8 mouse cellular contexts compared by ENCODE assay signal in the genomic region with DNA sequence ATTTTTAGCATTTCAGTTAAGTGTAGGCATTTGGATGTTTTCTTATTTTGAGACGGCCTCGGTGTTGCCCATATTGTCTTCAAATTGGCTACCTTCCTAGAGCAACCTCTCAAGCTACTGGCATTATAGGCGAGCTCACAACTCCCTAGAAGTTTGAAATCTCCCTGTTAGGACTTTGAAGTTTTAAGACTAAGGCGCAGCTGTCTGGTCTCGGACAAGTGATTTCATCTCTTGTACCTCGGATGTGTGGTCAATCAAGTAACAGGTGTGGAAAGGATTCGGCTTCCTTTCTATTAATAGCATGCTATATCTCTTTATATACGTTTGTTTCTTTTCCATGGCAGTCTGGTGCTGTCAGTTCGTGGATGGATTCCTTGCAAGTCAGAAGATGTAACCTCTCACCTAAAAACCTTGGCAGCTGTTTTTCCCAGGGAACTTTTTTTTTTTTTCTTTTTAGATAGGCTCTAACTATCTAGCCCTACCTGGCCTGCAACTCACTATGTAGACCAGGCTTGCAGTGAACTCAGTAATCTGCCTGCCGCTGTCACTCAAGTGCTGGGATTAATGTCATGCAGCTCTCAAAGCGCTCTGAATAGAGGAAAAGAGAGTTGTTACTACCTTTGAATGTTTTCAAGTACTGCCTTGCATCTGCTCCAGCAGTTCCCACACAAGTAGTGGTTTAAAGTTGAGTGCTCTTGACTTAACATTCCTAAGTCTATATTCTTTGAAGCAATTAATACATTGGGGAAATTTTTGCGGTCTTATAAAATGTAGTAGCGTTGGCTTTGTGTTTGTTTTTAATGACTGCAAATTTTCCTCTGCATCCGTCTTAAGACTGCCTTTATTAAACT. TPM values are rescaled to one million over a fixed set of nuclear protein-coding genes. Genes with fewer than 3 reads are reported as not detected.
DNase-seq lines count a peak whose midpoint lies in the region; ATAC-seq and TF ChIP-seq lines count a peak whose summit lies in the region.

No protein-coding gene starts in this region.

- TF ChIP-seq CTCF in intestine, postnatal 0 days (IDR thresholded peaks at IDR 0.05; ENCODE audit: low read depth), result no peak
- TF ChIP-seq CTCF in midbrain, postnatal 0 days (IDR thresholded peaks at IDR 0.05), result no peak

- no peaks in the 10 kb centered on the region for H3K9me3 ChIP-seq in kidney, embryonic 15.5 days (replicated peaks)
- no peaks in the 10 kb centered on the region for H3K9me3 ChIP-seq in embryonic facial prominence, embryonic 11.5 days (replicated peaks; ENCODE audit: control insufficient read depth, low read length)
- H3K9me3 ChIP-seq in intestine, postnatal 0 days (ENCODE audit: control insufficient read depth), result no peaks in the 10 kb centered on the region
- no peaks in the 10 kb centered on the region for H3K9me3 ChIP-seq in midbrain, postnatal 0 days (ENCODE audit: low read length)

- 57% methylated on average over 14 of the region's 14 CpGs for WGBS in kidney, embryonic 15.5 days
- WGBS in embryonic facial prominence, embryonic 11.5 days, result 64% methylated on average over 14 of the region's 14 CpGs
- 49% methylated on average over 14 of the region's 14 CpGs for WGBS in intestine, postnatal 0 days
- 60% methylated on average over 14 of the region's 14 CpGs for WGBS in midbrain, postnatal 0 days

- no peak for DNase-seq in kidney, adult 18-20 months
- no peak for DNase-seq in embryonic facial prominence, embryonic 11.5 days (ENCODE audit: low spot score)
- no peak for DNase-seq in midbrain, postnatal 0 days (ENCODE audit: low spot score)
- no peak for DNase-seq in layer of hippocampus, adult 11-12 months (ENCODE audit: low spot score)
- no peak for DNase-seq in cerebellum, adult 11-12 months

- H3K36me3 ChIP-seq in kidney, embryonic 15.5 days, result peaks cover 54% of the 10 kb centered on the region
- H3K36me3 ChIP-seq in embryonic facial prominence, embryonic 11.5 days (replicated peaks; ENCODE audit: control insufficient read depth, insufficient read depth, low read depth, low read length), result peaks cover 16% of the 10 kb centered on the region
- peaks cover 53% of the 10 kb centered on the region for H3K36me3 ChIP-seq in intestine, postnatal 0 days (ENCODE audit: control insufficient read depth, insufficient read depth)
- peaks cover 42% of the 10 kb centered on the region for H3K36me3 ChIP-seq in midbrain, postnatal 0 days (ENCODE audit: insufficient read depth, low read length)

- peak overlapping the region; percentile 71 for H3K4me2 ChIP-seq in kidney, embryonic 15.5 days
- H3K4me2 ChIP-seq in embryonic facial prominence, embryonic 11.5 days (ENCODE audit: low read depth, low read length), result peak overlapping the region; percentile 46
- H3K4me2 ChIP-seq in intestine, postnatal 0 days (replicated peaks; ENCODE audit: low read depth), result peak overlapping the region; percentile 79
- H3K4me2 ChIP-seq in midbrain, postnatal 0 days (ENCODE audit: low read depth, low read length, poor library complexity, severe bottlenecking), result peak overlapping the region; percentile 74

- no peak overlapping the region for H3K27ac ChIP-seq in kidney, embryonic 15.5 days
- H3K27ac ChIP-seq in embryonic facial prominence, embryonic 11.5 days (replicated peaks; ENCODE audit: low read depth, low read length), result no peak overlapping the region
- no peak overlapping the region for H3K27ac ChIP-seq in intestine, postnatal 0 days (ENCODE audit: low read depth, low read length)
- H3K27ac ChIP-seq in midbrain, postnatal 0 days (ENCODE audit: low read depth, low read length), result no peak overlapping the region

- H3K4me1 ChIP-seq in kidney, embryonic 15.5 days, result peaks cover 31% of the 10 kb centered on the region
- no peaks in the 10 kb centered on the region; the same call in 1 of the 2 replicates for H3K4me1 ChIP-seq in embryonic facial prominence, embryonic 11.5 days (ENCODE audit: control insufficient read depth, insufficient read depth, low read length)
- H3K4me1 ChIP-seq in intestine, postnatal 0 days (replicated peaks; ENCODE audit: control insufficient read depth, insufficient read depth, low read length), result no peaks in the 10 kb centered on the region
- peaks cover 4% of the 10 kb centered on the region; the same call in 1 of the 2 replicates for H3K4me1 ChIP-seq in midbrain, postnatal 0 days (ENCODE audit: insufficient read depth, low read length)

- no peaks in the 10 kb centered on the region for H3K27me3 ChIP-seq in kidney, embryonic 15.5 days
- H3K27me3 ChIP-seq in embryonic facial prominence, embryonic 11.5 days (ENCODE audit: control insufficient read depth, insufficient read depth, low read length), result no peaks in the 10 kb centered on the region
- no peaks in the 10 kb centered on the region for H3K27me3 ChIP-seq in intestine, postnatal 0 days (replicated peaks; ENCODE audit: control insufficient read depth, insufficient read depth, low read length)
- no peaks in the 10 kb centered on the region for H3K27me3 ChIP-seq in midbrain, postnatal 0 days (ENCODE audit: insufficient read depth, low read length)

- H3K9ac ChIP-seq in kidney, embryonic 15.5 days, result peak overlapping the region; percentile 90
- peak overlapping the region; percentile 41; the same call in 1 of the 2 replicates for H3K9ac ChIP-seq in embryonic facial prominence, embryonic 11.5 days (replicated peaks; ENCODE audit: low read length)
- peak overlapping the region; percentile 88 for H3K9ac ChIP-seq in intestine, postnatal 0 days (ENCODE audit: low read depth, low read length)
- peak overlapping the region; percentile 77; the same call in 1 of the 2 replicates for H3K9ac ChIP-seq in midbrain, postnatal 0 days (replicated peaks; ENCODE audit: low read length, poor library complexity, severe bottlenecking)

- no peak for ATAC-seq in kidney, embryonic 15.5 days (replicated peaks; ENCODE audit: low FRiP score)
- no peak for ATAC-seq in embryonic facial prominence, embryonic 11.5 days (replicated peaks; ENCODE audit: insufficient number of reproducible peaks, low FRiP score, low TSS enrichment, low read depth)
- ATAC-seq in intestine, postnatal 0 days, result no peak
- ATAC-seq in midbrain, postnatal 0 days (ENCODE audit: low FRiP score), result no peak
- no peak for ATAC-seq in inflammation-experienced regulatory T-cells, adult 6 months

- peak overlapping the region; percentile 88 for H3K4me3 ChIP-seq in kidney, embryonic 15.5 days (replicated peaks)
- H3K4me3 ChIP-seq in embryonic facial prominence, embryonic 11.5 days (ENCODE audit: low read depth, low read length), result peak overlapping the region; percentile 94
- peak overlapping the region; percentile 87 for H3K4me3 ChIP-seq in intestine, postnatal 0 days (ENCODE audit: low read depth, low read length)
- H3K4me3 ChIP-seq in midbrain, postnatal 0 days (ENCODE audit: low read depth, low read length), result peak overlapping the region; percentile 62

RNA-seq across cellular contexts. Expression of a gene that starts 1.3 kb away (rescaled TPM):
- polyA plus RNA-seq in kidney, embryonic 15.5 days (2015; fragmentation: Nextera tagmentation; extraction: Ambion mirVana), result 161 and 167 TPM in 2 replicates
- polyA plus RNA-seq in embryonic facial prominence, embryonic 11.5 days (2014; fragmentation: Nextera tagmentation; extraction: Ambion mirVana), result 212 and 213 TPM in 2 replicates
- 29.7 and 33.4 TPM in 2 replicates for polyA plus RNA-seq in intestine, postnatal 0 days (2015; fragmentation: Nextera tagmentation; extraction: Ambion mirVana)
- 82.9 and 93.2 TPM in 2 replicates for total RNA-seq in midbrain, postnatal 0 days (2014; rRNA removed)
- 59.8 and 65.0 TPM in 2 replicates for polyA plus RNA-seq in midbrain, postnatal 0 days (2015; fragmentation: Nextera tagmentation; extraction: Ambion mirVana)
- polyA plus RNA-seq in inflammation-experienced regulatory T-cells, adult 6 months (2017; shearing (Covaris generic)), result 100 to 1,000 TPM in 1 of 3 experiments, 10 to 100 TPM in 2; 80.5 to 101 (median 90.8) TPM

RNA-seq across cellular contexts. Expression of a gene that starts 1.5 kb away (rescaled TPM):
- polyA plus RNA-seq in kidney, embryonic 15.5 days (2015; fragmentation: Nextera tagmentation; extraction: Ambion mirVana), result 77.1 and 77.3 TPM in 2 replicates
- 74.9 and 75.6 TPM in 2 replicates for polyA plus RNA-seq in embryonic facial prominence, embryonic 11.5 days (2014; fragmentation: Nextera tagmentation; extraction: Ambion mirVana)
- 40.2 and 46.1 TPM in 2 replicates for polyA plus RNA-seq in intestine, postnatal 0 days (2015; fragmentation: Nextera tagmentation; extraction: Ambion mirVana)
- 45.8 and 50.9 TPM in 2 replicates for total RNA-seq in midbrain, postnatal 0 days (2014; rRNA removed)
- polyA plus RNA-seq in midbrain, postnatal 0 days (2015; fragmentation: Nextera tagmentation; extraction: Ambion mirVana), result 51.0 and 53.9 TPM in 2 replicates
- 10 to 100 TPM; 52.3 to 72.4 (median 53.1) TPM for polyA plus RNA-seq in inflammation-experienced regulatory T-cells, adult 6 months (2017; shearing (Covaris generic))

RNA-seq across cellular contexts. Expression of a gene that starts 42.1 kb away (rescaled TPM):
- 1.8 and 2.0 TPM in 2 replicates for polyA plus RNA-seq in kidney, embryonic 15.5 days (2015; fragmentation: Nextera tagmentation; extraction: Ambion mirVana)
- 0.15 and 0.66 TPM in 2 replicates for polyA plus RNA-seq in embryonic facial prominence, embryonic 11.5 days (2014; fragmentation: Nextera tagmentation; extraction: Ambion mirVana)
- polyA plus RNA-seq in intestine, postnatal 0 days (2015; fragmentation: Nextera tagmentation; extraction: Ambion mirVana), result 2.7 and 3.0 TPM in 2 replicates
- 5.4 and 5.8 TPM in 2 replicates for total RNA-seq in midbrain, postnatal 0 days (2014; rRNA removed)
- 9.1 and 11.3 TPM in 2 replicates for polyA plus RNA-seq in midbrain, postnatal 0 days (2015; fragmentation: Nextera tagmentation; extraction: Ambion mirVana)
- polyA plus RNA-seq in inflammation-experienced regulatory T-cells, adult 6 months (2017; shearing (Covaris generic)), result not detected

RNA-seq across cellular contexts. Expression of a gene that starts 54.4 kb away (rescaled TPM):
- polyA plus RNA-seq in kidney, embryonic 15.5 days (2015; fragmentation: Nextera tagmentation; extraction: Ambion mirVana), result 12.0 and 13.3 TPM in 2 replicates
- polyA plus RNA-seq in embryonic facial prominence, embryonic 11.5 days (2014; fragmentation: Nextera tagmentation; extraction: Ambion mirVana), result 5.6 and 6.8 TPM in 2 replicates
- polyA plus RNA-seq in intestine, postnatal 0 days (2015; fragmentation: Nextera tagmentation; extraction: Ambion mirVana), result 6.2 and 6.9 TPM in 2 replicates
- 11.8 and 15.5 TPM in 2 replicates for total RNA-seq in midbrain, postnatal 0 days (2014; rRNA removed)
- 3.5 and 4.4 TPM in 2 replicates for polyA plus RNA-seq in midbrain, postnatal 0 days (2015; fragmentation: Nextera tagmentation; extraction: Ambion mirVana)
- 1 to 10 TPM; 1.4 to 2.4 (median 2.2) TPM for polyA plus RNA-seq in inflammation-experienced regulatory T-cells, adult 6 months (2017; shearing (Covaris generic))
